Mouse (Mus musculus) heart, embryonic 14.5 days (tissue): ENCODE data around the gene Ankrd55. TPM values are rescaled to one million over a fixed set of nuclear protein-coding genes. Genes with fewer than 3 reads are reported as not detected.

Experiments used
- ATAC-seq: fragments of 200-750 bp; cut with Nextera tagmentation; 2 replicates; pipeline ENCODE4 v1.8.0; 2017; ENCODE audit warnings: low read depth, moderate TSS enrichment; ENCODE audit not compliant: insufficient number of reproducible peaks, insufficient read depth, low FRiP score
- H3K27ac ChIP-seq, 2 experiments: fragments of 200-500 bp in 1 of 2; fragments of 300-500 bp in 1 of 2; sonication (generic) in 1 of 2; replicated peaks in 1 of 2; 2 replicates each; pipeline ENCODE4 v1.5.1; 2012 to 2014; ENCODE audit warnings: low read depth in 2 of 2, low read length in 2 of 2, control low read depth in 1 of 2, mild to moderate bottlenecking in 1 of 2, mixed read lengths in 1 of 2; ENCODE audit not compliant: control insufficient read depth in 1 of 2, insufficient read depth in 1 of 2
- H3K27me3 ChIP-seq: fragments of 300-500 bp; sonication (generic); 2 replicates; pipeline ENCODE4 v1.6.1; 2014; ENCODE audit warnings: mild to moderate bottlenecking, low read length, control low read depth; ENCODE audit not compliant: control insufficient read depth, insufficient read depth
- H3K36me3 ChIP-seq: fragments of 300-500 bp; sonication (generic); 2 replicates; pipeline ENCODE4 v1.6.1; 2014; ENCODE audit warnings: mild to moderate bottlenecking, control low read depth, low read length, mixed read lengths; ENCODE audit not compliant: control insufficient read depth, insufficient read depth
- H3K4me1 ChIP-seq, 2 experiments: fragments of 200-500 bp in 1 of 2; fragments of 300-500 bp in 1 of 2; sonication (generic) in 1 of 2; 2 replicates each; pipeline ENCODE4 v1.6.1; 2012 to 2014; ENCODE audit warnings: low read length in 2 of 2, control low read depth in 1 of 2, mixed read lengths in 1 of 2; ENCODE audit not compliant: control insufficient read depth in 2 of 2, insufficient read depth in 2 of 2
- H3K4me2 ChIP-seq: fragments of 300-500 bp; sonication (generic); 2 replicates; pipeline ENCODE4 v1.6.1; 2014; ENCODE audit warnings: mild to moderate bottlenecking, low read length
- H3K4me3 ChIP-seq, 2 experiments: fragments of 200-500 bp in 1 of 2; fragments of 300-500 bp in 1 of 2; sonication (generic) in 1 of 2; 2 replicates each; pipeline ENCODE4 v1.5.1; 2012 to 2014; ENCODE audit warnings: low read length in 2 of 2, mild to moderate bottlenecking in 2 of 2, control low read depth in 1 of 2, low read depth in 1 of 2, moderate library complexity in 1 of 2; ENCODE audit not compliant: control insufficient read depth in 1 of 2, insufficient read depth in 1 of 2
- H3K9ac ChIP-seq: fragments of 300-500 bp; sonication (generic); 2 replicates; pipeline ENCODE4 v1.6.1; 2014; ENCODE audit warnings: mild to moderate bottlenecking, low read length
- H3K9me3 ChIP-seq: fragments of 300-500 bp; sonication (generic); 2 replicates; pipeline ENCODE4 v1.6.1; 2016; ENCODE audit warnings: low read length, control low read depth; ENCODE audit not compliant: control insufficient read depth
- WGBS: fragments of 180-500 bp; shearing (Covaris S2); extraction: QIAGEN DNeasy Blood & Tissue Kit; methylation state at CpG from one replicate; pipeline ENCODE4 v1.1.7; 2014; 5-methylcytosine and 5-hydroxymethylcytosine counted together
- polyA plus RNA-seq: library from polyadenylated mRNA; unstranded; fragments of >200 nt; fragmentation: Nextera tagmentation; extraction: Ambion mirVana; gene quantifications from 2 replicates; pipeline ENCODE4 v1.2.1, GENCODE M21; 2014

Gene Ankrd55
- polyA plus RNA-seq, 1 experiment from 2014 or later, result 0.08 TPM

GRCm38 (mm10) chr13:112330919-112331681 lies 42.8 kb downstream of the Ankrd55 start:
- no peak overlapping the region for H3K9ac ChIP-seq
- H3K4me2 ChIP-seq, result no peak overlapping the region
- peak overlapping the region; percentile 34 to 55; a peak in 3 of 4 replicates for H3K27ac ChIP-seq
- H3K36me3 ChIP-seq, result no peaks in the 10 kb centered on the region
- no peaks in the 10 kb centered on the region for H3K9me3 ChIP-seq
- no peaks in the 10 kb centered on the region for H3K27me3 ChIP-seq
- WGBS, result 51% methylated on average over 8 of the region's 8 CpGs
- H3K4me1 ChIP-seq, result peaks cover 17 to 28% of the 10 kb centered on the region in 2 experiments
- H3K4me3 ChIP-seq, result no peak overlapping the region
- no peak for ATAC-seq

GRCm38 (mm10) chr13:112331682-112332061 lies 43.4 kb downstream of the Ankrd55 start:
- H3K9ac ChIP-seq, result no peak overlapping the region
- no peak overlapping the region for H3K4me3 ChIP-seq
- ATAC-seq, result no peak
- H3K4me2 ChIP-seq, result no peak overlapping the region
- 52% methylated on average over 1 of the region's 1 CpGs for WGBS
- H3K9me3 ChIP-seq, result no peaks in the 10 kb centered on the region
- no peaks in the 10 kb centered on the region for H3K36me3 ChIP-seq
- H3K27me3 ChIP-seq, result no peaks in the 10 kb centered on the region
- peaks cover 15 to 28% of the 10 kb centered on the region in 2 experiments for H3K4me1 ChIP-seq
- H3K27ac ChIP-seq, result peak overlapping the region; percentile 34 to 55; a peak in 3 of 4 replicates

- Histone ChIP-seq H3K9me3 (no peaks in the 10 kb centered on the region), H3K4me1 (peaks cover 9 to 14% of the 10 kb centered on the region in 2 experiments), H3K27me3 (no peaks in the 10 kb centered on the region), H3K27ac (0 out of 4 replicates have a peak overlapping the region, but pooled peaks of 1 of the 2 experiments have one; percentile 7), H3K36me3 (no peaks in the 10 kb centered on the region), H3K4me2 (no peak overlapping the region), H3K4me3 (no peak overlapping the region), H3K9ac (no peak overlapping the region)
- WGBS, result 55% methylated on average over 3 of the region's 3 CpGs
- no peak for ATAC-seq
These were observed 47.3 kb downstream of the Ankrd55 start for GRCm38 (mm10) chr13:112335531-112335930.

GRCm38 (mm10) chr13:112337146-112337545 lies 48.9 kb downstream of the Ankrd55 start:
- no peaks in the 10 kb centered on the region for H3K9me3 ChIP-seq
- no peak overlapping the region for H3K27ac ChIP-seq
- no peak for ATAC-seq
- no peak overlapping the region for H3K9ac ChIP-seq
- H3K36me3 ChIP-seq, result no peaks in the 10 kb centered on the region
- 90% methylated on average over 9 of the region's 9 CpGs for WGBS
- H3K4me3 ChIP-seq, result no peak overlapping the region
- H3K4me1 ChIP-seq, result peaks cover 7 to 14% of the 10 kb centered on the region in 2 experiments; a peak in 3 of 4 replicates
- no peaks in the 10 kb centered on the region for H3K27me3 ChIP-seq
- no peak overlapping the region for H3K4me2 ChIP-seq

GRCm38 (mm10) chr13:112340205-112340604 lies 52.0 kb downstream of the Ankrd55 start:
- no peak for ATAC-seq
- H3K4me3 ChIP-seq, result no peak overlapping the region
- H3K9me3 ChIP-seq, result no peaks in the 10 kb centered on the region
- H3K27ac ChIP-seq, result no peak overlapping the region
- no peaks in the 10 kb centered on the region for H3K27me3 ChIP-seq
- H3K36me3 ChIP-seq, result no peaks in the 10 kb centered on the region
- peaks cover 4 to 13% of the 10 kb centered on the region in 2 experiments for H3K4me1 ChIP-seq
- 68% methylated on average over 8 of the region's 8 CpGs for WGBS
- no peak overlapping the region for H3K4me2 ChIP-seq
- no peak overlapping the region for H3K9ac ChIP-seq

- Histone ChIP-seq H3K36me3 (no peaks in the 10 kb centered on the region), H3K4me3 (no peak overlapping the region), H3K27ac (no peak overlapping the region), H3K4me2 (no peak overlapping the region), H3K9ac (no peak overlapping the region), H3K27me3 (no peaks in the 10 kb centered on the region), H3K4me1 (peaks cover 4 to 9% of the 10 kb centered on the region in 2 experiments), H3K9me3 (no peaks in the 10 kb centered on the region)
- ATAC-seq, result no peak
- 55% methylated on average over 6 of the region's 6 CpGs for WGBS
These were observed 52.5 kb downstream of the Ankrd55 start for GRCm38 (mm10) chr13:112340761-112341160.

GRCm38 (mm10) chr13:112342971-112343627 lies 54.8 kb downstream of the Ankrd55 start:
- Histone ChIP-seq H3K27me3 (no peaks in the 10 kb centered on the region), H3K36me3 (no peaks in the 10 kb centered on the region), H3K9me3 (no peaks in the 10 kb centered on the region), H3K4me2 (no peak overlapping the region), H3K9ac (no peak overlapping the region), H3K27ac (no peak overlapping the region), H3K4me3 (no peak overlapping the region), H3K4me1 (peaks cover 4 to 9% of the 10 kb centered on the region in 2 experiments)
- 54% methylated on average over 5 of the region's 5 CpGs for WGBS
- no peak for ATAC-seq
